Mouse (Mus musculus) limb, embryonic 11.5 days (tissue): ENCODE data around the gene Frmd4a. TPM values are rescaled to one million over a fixed set of nuclear protein-coding genes. Genes with fewer than 3 reads are reported as not detected.

ENCODE experiments used
- ATAC-seq: fragments of 200-750 bp; cut with Nextera tagmentation; 2 replicates; pipeline ENCODE4 v1.8.0; 2017; ENCODE audit warnings: low read depth; ENCODE audit not compliant: insufficient number of reproducible peaks, low FRiP score, low TSS enrichment
- DNase-seq: peaks from one replicate; pipeline ENCODE4 v3.0.0-alpha.2; 2015; ENCODE audit warnings: low spot score
- H3K27ac ChIP-seq: fragments of 300-500 bp; sonication (generic); replicated peaks from 2 replicates; pipeline ENCODE4 v1.5.1; 2014; ENCODE audit warnings: low read depth, mild to moderate bottlenecking, low read length
- H3K27me3 ChIP-seq: fragments of 300-500 bp; sonication (generic); 2 replicates; pipeline ENCODE4 v1.6.1; 2014; ENCODE audit warnings: mild to moderate bottlenecking, low read length, mixed read lengths; ENCODE audit not compliant: control insufficient read depth, insufficient read depth
- H3K36me3 ChIP-seq: fragments of 300-500 bp; sonication (generic); 2 replicates; pipeline ENCODE4 v1.6.1; 2014; ENCODE audit warnings: mild to moderate bottlenecking, low read length, moderate library complexity, mixed read lengths; ENCODE audit not compliant: control insufficient read depth, insufficient read depth
- H3K4me1 ChIP-seq: fragments of 300-500 bp; sonication (generic); 2 replicates; pipeline ENCODE4 v1.6.1; 2014; ENCODE audit warnings: low read length, mixed read lengths; ENCODE audit not compliant: control insufficient read depth, insufficient read depth
- H3K4me2 ChIP-seq: fragments of 300-500 bp; sonication (generic); 2 replicates; pipeline ENCODE4 v1.6.1; 2014; ENCODE audit warnings: low read depth, mild to moderate bottlenecking, moderate library complexity; ENCODE audit not compliant: severe bottlenecking
- H3K4me3 ChIP-seq: fragments of 300-500 bp; sonication (generic); 2 replicates; pipeline ENCODE4 v1.5.1; 2014; ENCODE audit warnings: low read depth, low read length
- H3K9ac ChIP-seq: fragments of 300-500 bp; sonication (generic); 2 replicates; pipeline ENCODE4 v1.6.1; 2014; ENCODE audit warnings: mild to moderate bottlenecking, low read length
- H3K9me3 ChIP-seq: fragments of 300-500 bp; sonication (generic); 2 replicates; pipeline ENCODE4 v1.6.1; 2016; ENCODE audit warnings: low read length; ENCODE audit not compliant: control insufficient read depth
- WGBS: fragments of 180-500 bp; shearing (Covaris S2); extraction: QIAGEN DNeasy Blood & Tissue Kit; methylation state at CpG from one replicate; pipeline ENCODE4 v1.1.7; 2014; 5-methylcytosine and 5-hydroxymethylcytosine counted together
- polyA plus RNA-seq: library from polyadenylated mRNA; unstranded; fragments of >200 nt; fragmentation: Nextera tagmentation; extraction: Ambion mirVana; gene quantifications from 2 replicates; pipeline ENCODE4 v1.2.1, GENCODE M21; 2014

Frmd4a gene
- 65.3 and 72.6 TPM in 2 replicates for polyA plus RNA-seq

- WGBS: 24% methylated on average over 8 of the region's 8 CpGs
- Histone ChIP-seq H3K36me3 (no peaks in the 10 kb centered on the region), H3K27me3 (no peaks in the 10 kb centered on the region), H3K4me3 (no peak within 1 kb of the TSS), H3K9ac (0 out of 2 replicates have a peak within 1 kb of the TSS, but pooled peaks have one; percentile 17), H3K27ac (0 out of 2 replicates have a peak within 1 kb of the TSS, but pooled peaks have one; percentile 47), H3K4me1 (peaks cover 23% of the 10 kb centered on the region), H3K4me2 (peak within 1 kb of the TSS; percentile 32), H3K9me3 (no peaks in the 10 kb centered on the region)
- ATAC-seq (peak; percentile 26; the same call in 1 of the 2 replicates), DNase-seq (no peak)
Measured at GRCm38 (mm10) chr2:4017528-4018288, at the start of gene Frmd4a. Frmd4a (plus strand) TSS chr2:4017717.

DNA sequence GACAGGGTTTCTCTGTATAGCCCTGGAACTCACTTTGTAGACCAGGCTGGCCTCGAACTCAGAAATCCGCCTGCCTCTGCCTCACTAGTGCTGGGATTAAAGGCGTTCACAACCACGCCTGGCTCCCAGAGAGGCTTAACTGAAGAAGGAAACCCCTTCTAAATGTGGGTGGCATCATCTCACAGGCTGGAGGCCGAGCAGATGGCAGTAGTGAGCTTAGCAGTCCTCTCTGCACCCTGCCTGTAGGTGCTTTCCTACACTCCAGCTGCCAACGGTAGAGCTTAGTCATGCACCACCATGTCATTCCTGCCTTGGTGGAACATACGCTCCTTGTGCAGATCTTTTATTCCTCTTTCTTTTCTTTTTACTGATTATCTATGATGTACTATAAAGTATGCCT lies 28.6 kb upstream of the Frmd4a start:
- Histone ChIP-seq H3K36me3 (no peaks in the 10 kb centered on the region), H3K9me3 (no peaks in the 10 kb centered on the region), H3K4me3 (no peak overlapping the region), H3K27ac (no peak overlapping the region), H3K4me1 (no peaks in the 10 kb centered on the region), H3K4me2 (no peak overlapping the region), H3K9ac (no peak overlapping the region), H3K27me3 (no peaks in the 10 kb centered on the region)
- 82% methylated on average over 7 of the region's 7 CpGs for WGBS
- ATAC-seq (no peak), DNase-seq (no peak)

- no peaks in the 10 kb centered on the region for H3K27me3 ChIP-seq
- 87% methylated on average over 1 of the region's 1 CpGs for WGBS
- H3K36me3 ChIP-seq: no peaks in the 10 kb centered on the region
- no peak overlapping the region for H3K9ac ChIP-seq
- H3K4me3 ChIP-seq: no peak overlapping the region
- ATAC-seq (no peak), DNase-seq (no peak)
- H3K27ac ChIP-seq: no peak overlapping the region
- H3K9me3 ChIP-seq: no peaks in the 10 kb centered on the region
- no peaks in the 10 kb centered on the region for H3K4me1 ChIP-seq
- no peak overlapping the region for H3K4me2 ChIP-seq
Measured at GRCm38 (mm10) chr2:3990431-3990830, 27.1 kb upstream of the Frmd4a start.

- ATAC-seq (peak; percentile 70; the same call in 1 of the 2 replicates), DNase-seq (peak; percentile 63)
- Histone ChIP-seq H3K4me1 (peaks cover 23% of the 10 kb centered on the region), H3K4me3 (no peak overlapping the region), H3K27me3 (no peaks in the 10 kb centered on the region), H3K36me3 (no peaks in the 10 kb centered on the region), H3K9ac (no peak overlapping the region), H3K27ac (0 out of 2 replicates have a peak overlapping the region, but pooled peaks have one; percentile 47), H3K4me2 (peak overlapping the region; percentile 32), H3K9me3 (no peaks in the 10 kb centered on the region)
- 32% methylated on average over 11 of the region's 11 CpGs for WGBS
Measured at GRCm38 (mm10) chr2:4018431-4018876, 937 bp downstream of the Frmd4a start.

GRCm38 (mm10) chr2:4018909-4019308 lies 1.4 kb downstream of the Frmd4a start:
- Histone ChIP-seq H3K4me1 (peaks cover 23% of the 10 kb centered on the region), H3K4me3 (no peak overlapping the region), H3K27ac (no peak overlapping the region), H3K9me3 (no peaks in the 10 kb centered on the region), H3K9ac (no peak overlapping the region), H3K36me3 (no peaks in the 10 kb centered on the region), H3K27me3 (no peaks in the 10 kb centered on the region), H3K4me2 (no peak overlapping the region)
- WGBS: 30% methylated on average over 4 of the region's 4 CpGs
- ATAC-seq: 0 out of 2 replicates have a peak, but pooled peaks have one; percentile 13
- DNase-seq: no peak

DNA sequence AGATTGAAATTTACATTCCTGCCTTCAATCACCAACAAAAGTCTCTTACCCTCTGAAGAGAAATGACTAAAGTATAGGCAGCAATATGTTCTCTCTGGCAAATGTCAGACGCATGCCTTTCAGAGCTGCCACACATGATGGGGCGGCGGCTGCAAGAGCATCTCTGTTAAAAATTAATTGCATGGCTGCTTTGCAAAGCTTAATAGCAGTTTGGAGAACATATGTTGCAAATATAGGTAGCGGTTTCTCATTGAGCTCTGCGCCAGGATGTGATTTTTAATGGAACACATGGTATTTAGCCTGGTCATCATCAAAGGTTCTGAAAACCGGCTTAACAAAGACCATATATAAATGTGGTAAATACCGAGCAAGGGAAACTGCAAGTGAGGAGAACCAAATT lies 7.4 kb downstream of the Frmd4a start:
- 20% methylated on average over 7 of the region's 7 CpGs for WGBS
- no peaks in the 10 kb centered on the region for H3K36me3 ChIP-seq
- no peak overlapping the region for H3K9ac ChIP-seq
- H3K4me3 ChIP-seq: no peak overlapping the region
- peaks cover 27% of the 10 kb centered on the region for H3K4me1 ChIP-seq
- H3K27ac ChIP-seq: no peak overlapping the region
- H3K27me3 ChIP-seq: no peaks in the 10 kb centered on the region
- H3K4me2 ChIP-seq: no peak overlapping the region
- ATAC-seq (no peak), DNase-seq (no peak)
- H3K9me3 ChIP-seq: no peaks in the 10 kb centered on the region

DNA sequence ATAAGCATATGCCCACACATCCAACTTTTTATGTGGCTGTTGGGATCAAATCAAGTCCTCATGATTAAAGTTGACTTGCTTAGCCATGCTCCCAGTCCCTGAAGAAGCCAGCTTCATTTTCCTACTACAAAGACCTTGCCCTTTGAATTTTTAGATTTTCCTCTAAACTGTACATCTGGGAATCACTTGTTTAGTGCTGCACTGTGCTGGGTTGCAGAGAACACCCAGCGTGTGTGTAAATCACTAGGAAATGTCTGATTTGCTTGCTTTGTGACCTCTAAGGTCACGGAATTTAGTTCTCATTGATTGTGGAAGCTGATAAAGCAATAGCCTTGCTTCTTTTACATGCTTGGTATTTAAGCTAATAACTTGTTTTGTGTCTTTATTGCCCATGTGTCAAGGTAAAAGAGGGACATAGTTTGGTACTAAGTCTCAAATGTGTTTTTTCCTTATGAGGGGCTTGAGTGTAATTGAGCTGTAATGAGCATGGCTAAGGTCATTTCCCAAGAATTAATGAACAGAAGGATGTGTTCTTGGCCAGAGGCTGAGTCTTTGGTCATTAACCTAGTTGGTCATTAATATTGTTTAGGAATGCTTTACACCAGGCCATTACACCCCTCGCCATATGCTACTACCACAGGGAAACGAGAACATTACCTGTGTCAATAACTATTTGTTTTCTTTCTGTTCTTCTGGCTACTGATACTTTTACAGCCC lies 11.7 kb downstream of the Frmd4a start:
- 15% methylated on average over 4 of the region's 4 CpGs for WGBS
- Histone ChIP-seq H3K9ac (no peak overlapping the region), H3K4me1 (peaks cover 20% of the 10 kb centered on the region), H3K9me3 (no peaks in the 10 kb centered on the region; the same call in 1 of the 2 replicates), H3K4me3 (no peak overlapping the region), H3K27me3 (no peaks in the 10 kb centered on the region), H3K27ac (peak overlapping the region; percentile 58; the same call in 1 of the 2 replicates), H3K36me3 (no peaks in the 10 kb centered on the region), H3K4me2 (no peak overlapping the region)
- DNase-seq: peak; percentile 38
- ATAC-seq: peak; percentile 83

DNA sequence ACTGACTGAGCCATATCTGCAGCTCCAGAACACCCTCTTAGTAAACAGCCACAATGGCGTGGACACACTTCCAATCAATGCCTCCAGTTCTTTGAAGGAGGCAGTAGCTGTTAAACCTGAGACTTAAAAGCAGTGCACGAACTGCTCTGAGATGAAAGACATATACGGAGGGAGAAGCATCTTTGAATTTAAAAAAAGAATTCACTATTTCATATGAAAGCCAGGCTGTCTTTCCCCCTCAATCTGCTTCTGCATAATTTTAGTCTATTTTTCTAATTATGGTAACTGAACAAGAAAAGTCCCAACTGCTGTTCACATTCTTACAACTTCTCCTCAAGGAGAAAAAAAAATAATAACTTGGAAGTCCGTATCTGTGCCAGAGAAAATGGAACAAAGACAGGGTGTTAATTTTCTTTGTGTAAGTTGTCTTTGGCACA lies 18.7 kb downstream of the Frmd4a start:
- DNase-seq: no peak
- H3K27me3 ChIP-seq: no peaks in the 10 kb centered on the region
- no peaks in the 10 kb centered on the region for H3K4me1 ChIP-seq
- ATAC-seq: no peak
- no peak overlapping the region for H3K4me2 ChIP-seq
- H3K36me3 ChIP-seq: no peaks in the 10 kb centered on the region
- no peak overlapping the region for H3K9ac ChIP-seq
- no peak overlapping the region for H3K27ac ChIP-seq
- no peaks in the 10 kb centered on the region; the same call in 1 of the 2 replicates for H3K9me3 ChIP-seq
- H3K4me3 ChIP-seq: no peak overlapping the region
- 74% methylated on average over 4 of the region's 4 CpGs for WGBS
